Mouse (Mus musculus): ENCODE measurements around the gene Sult5a1. TPM values are rescaled to one million over a fixed set of nuclear protein-coding genes. Genes with fewer than 3 reads are reported as not detected.

Sult5a1 gene
- polyA plus RNA-seq, 1 experiment from 2014 or later = 3.5 TPM

DNA sequence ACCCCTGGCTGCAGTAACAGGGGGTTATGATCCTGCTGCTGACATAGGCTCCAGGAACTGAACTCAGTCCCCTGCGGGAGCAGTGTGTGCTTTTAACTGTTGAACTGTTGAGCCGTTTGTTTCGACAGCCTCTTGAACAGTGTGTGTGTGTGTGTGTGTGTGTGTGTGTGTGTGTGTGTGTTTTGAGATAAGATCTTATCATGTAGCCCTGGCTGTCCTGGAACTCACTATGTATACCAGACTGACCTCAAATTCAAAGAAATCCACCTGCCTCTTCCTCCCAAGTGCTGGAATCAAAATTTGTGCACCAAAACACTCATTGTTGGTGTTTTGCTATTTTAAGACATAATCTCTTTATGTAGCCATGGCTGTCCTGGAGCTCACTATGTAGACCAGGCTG is 43.5 kb downstream of the Sult5a1 start:
- TF ChIP-seq CTCF (IDR thresholded peaks at IDR 0.05; ENCODE audit: low read depth) = no peak
- Histone ChIP-seq H3K9me3 (ENCODE audit: control insufficient read depth) (no peaks in the 10 kb centered on the region), H3K27me3 (replicated peaks; ENCODE audit: control insufficient read depth, insufficient read depth, low read length) (peaks cover 40% of the 10 kb centered on the region), H3K27ac (ENCODE audit: low read depth, low read length) (no peak overlapping the region), H3K9ac (ENCODE audit: low read depth, low read length) (no peak overlapping the region), H3K36me3 (ENCODE audit: control insufficient read depth, insufficient read depth) (no peaks in the 10 kb centered on the region), H3K4me1 (replicated peaks; ENCODE audit: control insufficient read depth, insufficient read depth, low read length) (peaks cover 4% of the 10 kb centered on the region; the same call in 1 of the 2 replicates), H3K4me2 (replicated peaks; ENCODE audit: low read depth) (no peak overlapping the region), H3K4me3 (ENCODE audit: low read depth, low read length) (no peak overlapping the region)
- 31% methylated on average over 3 of the region's 3 CpGs for WGBS
- ATAC-seq = no peak

GRCm38 (mm10) chr8:123113908-123114469 is 44.1 kb downstream of the Sult5a1 start:
- peak; percentile 53 for TF ChIP-seq CTCF (IDR thresholded peaks at IDR 0.05; ENCODE audit: low read depth)
- Histone ChIP-seq H3K4me1 (replicated peaks; ENCODE audit: control insufficient read depth, insufficient read depth, low read length) (peaks cover 4% of the 10 kb centered on the region; the same call in 1 of the 2 replicates), H3K9me3 (ENCODE audit: control insufficient read depth) (no peaks in the 10 kb centered on the region), H3K27ac (ENCODE audit: low read depth, low read length) (no peak overlapping the region), H3K36me3 (ENCODE audit: control insufficient read depth, insufficient read depth) (no peaks in the 10 kb centered on the region), H3K9ac (ENCODE audit: low read depth, low read length) (no peak overlapping the region), H3K27me3 (replicated peaks; ENCODE audit: control insufficient read depth, insufficient read depth, low read length) (peaks cover 35% of the 10 kb centered on the region), H3K4me2 (replicated peaks; ENCODE audit: low read depth) (no peak overlapping the region), H3K4me3 (ENCODE audit: low read depth, low read length) (no peak overlapping the region)
- no peak for ATAC-seq
- WGBS = 49% methylated on average over 2 of the region's 2 CpGs

DNA sequence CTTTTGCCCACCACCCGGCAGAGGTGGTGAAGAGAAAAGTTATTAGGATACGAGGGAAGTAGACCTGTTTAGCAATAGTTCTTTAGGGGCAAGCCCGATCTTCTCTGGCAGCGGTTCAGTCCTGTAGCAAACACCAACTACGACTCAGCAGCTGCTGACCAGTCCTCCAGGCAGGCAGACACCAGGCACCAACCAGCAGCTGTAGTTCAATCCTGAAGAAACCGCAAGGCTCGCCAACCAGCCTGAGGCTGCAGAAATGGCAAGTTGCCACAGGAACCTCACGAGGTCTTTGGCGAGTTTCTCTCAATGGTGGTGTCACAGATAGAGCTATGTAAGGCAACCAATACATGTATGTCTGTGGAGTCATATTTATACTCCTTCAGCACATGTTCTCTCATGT is 45.2 kb downstream of the Sult5a1 start:
- Histone ChIP-seq H3K9me3 (ENCODE audit: control insufficient read depth) (no peaks in the 10 kb centered on the region), H3K36me3 (ENCODE audit: control insufficient read depth, insufficient read depth) (no peaks in the 10 kb centered on the region), H3K4me3 (ENCODE audit: low read depth, low read length) (no peak overlapping the region), H3K27me3 (replicated peaks; ENCODE audit: control insufficient read depth, insufficient read depth, low read length) (peaks cover 24% of the 10 kb centered on the region), H3K9ac (ENCODE audit: low read depth, low read length) (no peak overlapping the region), H3K4me2 (replicated peaks; ENCODE audit: low read depth) (no peak overlapping the region), H3K4me1 (replicated peaks; ENCODE audit: control insufficient read depth, insufficient read depth, low read length) (peaks cover 4% of the 10 kb centered on the region; the same call in 1 of the 2 replicates), H3K27ac (ENCODE audit: low read depth, low read length) (no peak overlapping the region)
- no peak for ATAC-seq
- no peak for TF ChIP-seq CTCF (IDR thresholded peaks at IDR 0.05; ENCODE audit: low read depth)
- WGBS = 75% methylated on average over 9 of the region's 9 CpGs

DNA sequence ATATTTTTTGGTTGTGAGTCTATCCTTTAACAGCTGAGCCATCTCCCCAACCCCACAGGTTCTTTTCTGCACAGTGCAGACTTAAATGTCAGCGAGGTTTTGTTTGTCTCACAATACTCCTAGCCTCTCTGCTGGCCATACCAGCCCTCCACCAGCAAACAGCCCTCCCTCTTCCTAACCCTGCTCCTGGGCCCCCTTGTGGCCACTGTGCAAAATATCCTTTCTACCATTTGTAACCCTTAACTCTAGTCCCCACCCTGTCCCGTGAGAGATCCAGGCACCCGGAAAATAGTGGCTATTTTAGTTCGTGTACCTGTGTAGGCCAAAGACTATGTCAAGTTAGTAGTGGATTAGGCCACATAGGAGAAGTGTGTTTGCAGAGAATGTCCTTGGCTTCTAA is 47.5 kb downstream of the Sult5a1 start:
- Histone ChIP-seq H3K4me2 (replicated peaks; ENCODE audit: low read depth) (no peak overlapping the region), H3K36me3 (ENCODE audit: control insufficient read depth, insufficient read depth) (no peaks in the 10 kb centered on the region), H3K27ac (ENCODE audit: low read depth, low read length) (no peak overlapping the region), H3K4me1 (replicated peaks; ENCODE audit: control insufficient read depth, insufficient read depth, low read length) (peaks cover 4% of the 10 kb centered on the region; the same call in 1 of the 2 replicates), H3K4me3 (ENCODE audit: low read depth, low read length) (no peak overlapping the region), H3K9ac (ENCODE audit: low read depth, low read length) (no peak overlapping the region), H3K9me3 (ENCODE audit: control insufficient read depth) (no peaks in the 10 kb centered on the region), H3K27me3 (replicated peaks; ENCODE audit: control insufficient read depth, insufficient read depth, low read length) (peaks cover 2% of the 10 kb centered on the region; the same call in 1 of the 2 replicates)
- TF ChIP-seq CTCF (IDR thresholded peaks at IDR 0.05; ENCODE audit: low read depth) = peak; percentile 82
- ATAC-seq = peak; percentile 62
- WGBS = 10% methylated on average over 4 of the region's 4 CpGs

- Histone ChIP-seq H3K4me1 (replicated peaks; ENCODE audit: control insufficient read depth, insufficient read depth, low read length) (peaks cover 4% of the 10 kb centered on the region; the same call in 1 of the 2 replicates), H3K4me3 (ENCODE audit: low read depth, low read length) (no peak overlapping the region), H3K4me2 (replicated peaks; ENCODE audit: low read depth) (no peak overlapping the region), H3K9ac (ENCODE audit: low read depth, low read length) (no peak overlapping the region), H3K27me3 (replicated peaks; ENCODE audit: control insufficient read depth, insufficient read depth, low read length) (no peaks in the 10 kb centered on the region), H3K27ac (ENCODE audit: low read depth, low read length) (no peak overlapping the region), H3K9me3 (ENCODE audit: control insufficient read depth) (no peaks in the 10 kb centered on the region), H3K36me3 (ENCODE audit: control insufficient read depth, insufficient read depth) (peaks cover 9% of the 10 kb centered on the region)
- TF ChIP-seq CTCF (IDR thresholded peaks at IDR 0.05; ENCODE audit: low read depth) = no peak
- 82% methylated on average over 5 of the region's 5 CpGs for WGBS
- ATAC-seq = no peak
Observed at GRCm38 (mm10) chr8:123108953-123109352, 49.2 kb downstream of the Sult5a1 start.

DNA sequence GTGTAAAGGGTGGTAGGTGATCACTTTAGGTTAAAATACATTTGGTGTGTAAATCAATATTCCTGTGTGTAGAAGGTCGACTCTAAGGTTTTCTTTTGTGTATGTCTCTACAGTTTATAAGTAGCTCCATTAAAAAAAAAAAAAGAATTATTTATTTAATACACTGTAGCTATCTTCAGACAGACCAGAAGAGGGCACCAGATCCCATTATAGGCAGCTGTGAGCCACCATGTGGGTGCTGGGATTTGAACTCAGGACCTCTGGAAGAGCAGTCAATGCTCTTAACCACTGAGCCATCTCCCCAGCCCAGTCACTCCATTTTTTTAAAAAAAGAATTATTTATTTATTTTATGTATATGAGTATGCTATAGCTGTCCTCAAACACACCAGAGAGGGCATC is 50.1 kb downstream of the Sult5a1 start:
- no peaks in the 10 kb centered on the region for H3K9me3 ChIP-seq (ENCODE audit: control insufficient read depth)
- no peak overlapping the region for H3K4me3 ChIP-seq (ENCODE audit: low read depth, low read length)
- no peak overlapping the region for H3K4me2 ChIP-seq (replicated peaks; ENCODE audit: low read depth)
- TF ChIP-seq CTCF (IDR thresholded peaks at IDR 0.05; ENCODE audit: low read depth) = peak; percentile 52
- no peak overlapping the region for H3K9ac ChIP-seq (ENCODE audit: low read depth, low read length)
- ATAC-seq = no peak
- WGBS = 73% methylated on average over 1 of the region's 1 CpGs
- H3K27ac ChIP-seq (ENCODE audit: low read depth, low read length) = no peak overlapping the region
- no peaks in the 10 kb centered on the region for H3K27me3 ChIP-seq (replicated peaks; ENCODE audit: control insufficient read depth, insufficient read depth, low read length)
- H3K4me1 ChIP-seq (replicated peaks; ENCODE audit: control insufficient read depth, insufficient read depth, low read length) = peaks cover 7% of the 10 kb centered on the region; the same call in 1 of the 2 replicates
- peaks cover 16% of the 10 kb centered on the region for H3K36me3 ChIP-seq (ENCODE audit: control insufficient read depth, insufficient read depth)
